Mouse (Mus musculus): ENCODE results near the gene Serpina3m.
A peak's percentile ranks its signal among the peaks of the same experiment; 100 is the strongest.
"Not testable (repeated sequence)": the region's sequence is repeated elsewhere in the genome, so short reads cannot be mapped to it uniquely, and the experiment has no call there.

The Serpina3m gene

DNA sequence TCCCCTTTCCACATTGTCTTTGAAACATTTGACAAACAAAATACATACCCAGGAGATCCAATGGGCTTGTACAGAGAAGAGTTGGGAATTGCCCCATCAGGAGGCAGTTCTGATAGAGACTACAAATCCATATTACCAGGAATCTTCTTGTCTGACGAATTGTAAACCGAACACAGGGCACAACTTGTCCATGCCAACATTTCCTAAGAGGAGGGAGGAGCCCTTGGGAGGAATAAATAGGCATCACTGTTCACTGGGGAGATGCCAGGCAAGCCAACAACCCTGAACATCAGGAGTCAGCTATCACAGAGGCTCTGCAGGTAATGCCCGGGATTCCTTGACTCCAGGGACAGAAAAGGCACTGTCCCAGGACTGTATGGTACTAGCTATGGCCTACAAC lies at the start of gene Serpina3m, which contains the start of gene Serpina3k:
Gene Serpina3m, plus strand, starts transcription at position 261 of the 400 bp plus-strand sequence.
Gene Serpina3k, plus strand, starts transcription at position 261 of the 400 bp plus-strand sequence.
- not testable (repeated sequence) for DNase-seq (ENCODE audit: low spot score)

DNA sequence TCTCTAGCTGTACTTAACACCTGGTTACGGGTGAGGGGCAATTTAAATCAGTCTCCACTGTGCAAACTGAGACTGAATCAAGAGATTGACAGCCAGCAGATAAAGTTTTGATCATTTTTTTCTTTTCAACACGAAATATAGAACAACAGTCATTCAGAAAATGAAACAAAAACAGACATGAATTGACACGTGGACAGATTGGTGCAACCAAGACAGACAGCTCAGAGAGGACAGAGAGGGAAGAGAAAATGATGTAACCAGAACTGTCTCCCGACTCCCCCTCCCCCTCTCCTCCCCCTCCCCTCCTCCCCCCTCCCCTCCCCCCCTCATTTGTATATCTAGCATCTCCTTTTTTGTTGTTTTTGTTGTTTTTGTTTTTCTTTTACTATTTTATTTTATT lies 48.4 kb upstream of the Serpina3m start:
- DNase-seq (ENCODE audit: low spot score) = no peak

DNA sequence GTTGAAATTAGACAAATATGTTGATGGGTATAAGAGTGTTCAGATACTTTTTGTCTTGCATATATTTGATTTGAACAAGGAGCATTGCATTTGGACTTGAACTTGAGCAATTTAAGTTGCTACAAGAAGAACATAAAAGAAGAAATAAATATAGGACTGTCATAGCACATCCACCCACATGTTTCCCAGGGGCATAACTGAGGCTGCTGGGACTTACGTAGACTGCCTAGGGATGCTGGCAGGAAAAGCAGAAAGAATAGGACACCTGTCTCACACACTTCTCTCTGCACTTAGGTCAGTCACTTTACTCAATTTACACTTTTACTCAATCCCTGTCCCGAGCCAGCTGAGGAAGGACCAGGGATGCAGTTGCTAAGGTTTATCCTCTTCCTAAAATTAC lies 44.3 kb upstream of the Serpina3m start:
- no peak for DNase-seq (ENCODE audit: low spot score)

DNA sequence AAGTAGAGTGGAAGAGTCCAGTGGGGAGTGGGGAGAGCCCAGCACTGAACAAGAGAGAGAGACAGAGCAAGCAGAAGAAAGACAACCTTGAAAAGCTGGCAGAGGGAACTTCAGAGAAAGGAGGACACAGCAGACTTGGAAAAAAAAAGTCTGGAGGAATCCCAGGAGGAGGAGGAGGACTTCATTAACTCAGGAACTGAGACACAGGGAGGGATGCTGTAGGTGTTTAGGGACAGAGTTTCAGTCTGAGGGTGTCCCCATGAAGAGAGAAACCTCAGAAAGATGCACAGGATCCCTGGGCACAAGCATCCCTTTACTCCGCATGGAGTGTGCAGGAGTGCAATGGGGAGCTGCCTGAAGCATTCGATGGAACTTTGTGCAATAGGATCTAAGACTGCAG lies 40.2 kb upstream of the Serpina3m start:
- no peak for DNase-seq (ENCODE audit: low spot score)

DNA sequence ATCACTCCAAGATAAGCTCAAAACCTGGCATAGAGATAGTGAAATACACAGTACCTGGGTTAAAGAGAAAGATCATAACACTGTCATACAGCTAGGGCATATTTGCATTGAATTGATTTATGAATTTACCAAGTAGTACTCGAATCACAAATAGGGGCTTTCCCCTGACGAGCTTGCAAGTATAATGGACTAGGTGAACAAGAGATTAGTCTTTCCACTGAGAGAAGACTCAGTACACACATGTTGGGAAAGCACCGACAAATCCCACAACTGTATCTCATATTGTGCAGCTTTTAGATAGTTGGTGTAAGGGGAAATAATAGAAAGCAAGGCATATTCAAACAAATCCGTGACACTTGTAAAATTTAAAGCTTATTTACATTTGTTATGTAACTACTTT lies 32.3 kb upstream of the Serpina3m start:
- DNase-seq (ENCODE audit: low spot score) = no peak

DNA sequence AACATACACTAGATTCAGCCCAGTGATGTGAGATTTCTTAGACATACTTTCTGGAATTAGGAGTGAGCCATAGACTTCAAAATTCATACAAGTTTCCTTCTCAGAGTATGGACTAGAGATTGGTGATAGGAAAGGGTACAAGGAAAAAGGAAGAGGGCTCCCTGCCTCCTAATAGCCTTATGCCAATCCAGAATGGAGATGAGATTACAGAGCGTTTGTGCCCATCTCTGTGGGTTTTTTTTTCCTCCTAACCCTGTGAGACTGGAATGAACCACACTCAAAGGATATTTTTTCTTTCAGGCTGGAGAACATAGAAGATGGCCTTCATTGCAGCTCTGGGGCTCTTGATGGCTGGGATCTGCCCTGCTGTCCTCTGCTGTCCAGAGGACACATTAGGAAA lies 24.0 kb upstream of the Serpina3m start, which contains the start of gene Serpina3j:
Gene Serpina3j, plus strand, starts transcription at position 301 of the 400 bp plus-strand sequence.
- no peak for DNase-seq (ENCODE audit: low spot score)

DNA sequence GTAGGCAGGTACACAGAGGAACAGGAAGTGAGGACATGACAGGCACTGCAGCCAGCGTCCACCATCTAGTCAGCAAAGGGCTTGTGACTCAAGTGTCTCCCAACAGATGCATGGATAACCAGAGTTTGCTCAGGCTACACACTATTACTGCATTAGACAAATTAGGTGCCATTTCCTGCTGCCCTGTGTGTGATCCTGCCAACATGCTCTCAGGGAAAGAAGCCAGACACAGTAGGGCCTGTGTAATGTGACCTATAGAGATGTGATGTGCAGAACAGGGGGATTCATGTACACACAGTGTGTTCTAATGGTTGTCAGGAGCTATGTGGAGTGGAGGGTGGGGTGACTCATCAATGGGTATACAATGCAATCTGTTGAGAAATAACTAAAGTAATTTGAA lies 15.8 kb upstream of the Serpina3m start:
- no peak for DNase-seq (ENCODE audit: low spot score)

DNA sequence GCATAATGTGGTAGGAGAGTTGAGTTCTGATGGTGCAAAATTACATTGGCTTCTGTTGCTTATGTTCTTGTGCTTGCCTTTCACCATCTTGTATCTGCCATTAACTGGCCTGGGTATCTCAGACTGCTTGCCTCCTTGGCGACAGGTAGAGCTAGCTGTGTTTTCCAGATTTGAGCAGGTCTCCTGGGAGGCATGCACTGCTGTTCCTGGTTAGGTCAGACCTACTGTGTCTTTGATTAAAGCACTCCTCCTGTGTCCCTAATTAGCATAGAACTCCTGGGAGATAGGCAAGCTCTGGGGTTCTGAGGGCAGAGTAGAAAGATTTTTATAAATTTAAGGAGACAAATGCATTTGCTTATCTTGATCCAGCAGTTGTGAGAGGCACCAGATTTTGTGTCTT lies 6.6 kb upstream of the Serpina3m start:
- no peak for DNase-seq (ENCODE audit: low spot score)

DNA sequence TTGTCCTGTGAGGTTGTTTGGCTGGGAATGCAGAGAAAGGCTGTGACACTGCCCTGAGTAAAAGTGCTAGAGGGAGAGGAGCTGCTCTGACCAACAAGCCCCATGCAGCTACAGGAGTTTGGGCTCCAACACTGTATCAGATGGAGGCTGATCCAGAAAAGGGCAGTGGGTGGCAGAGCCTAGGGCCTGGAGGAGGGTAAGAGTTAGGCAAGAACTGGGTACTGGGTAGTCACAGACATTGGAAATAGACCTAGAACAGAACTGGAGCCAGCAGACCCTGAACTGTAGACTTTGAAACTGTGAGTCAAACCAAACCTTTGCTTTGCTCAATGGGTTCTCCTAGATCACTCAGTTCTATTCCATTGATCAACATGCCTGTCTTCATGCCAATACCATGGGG lies 1.4 kb upstream of the Serpina3m start:
- not testable (repeated sequence) for DNase-seq (ENCODE audit: low spot score)

DNA sequence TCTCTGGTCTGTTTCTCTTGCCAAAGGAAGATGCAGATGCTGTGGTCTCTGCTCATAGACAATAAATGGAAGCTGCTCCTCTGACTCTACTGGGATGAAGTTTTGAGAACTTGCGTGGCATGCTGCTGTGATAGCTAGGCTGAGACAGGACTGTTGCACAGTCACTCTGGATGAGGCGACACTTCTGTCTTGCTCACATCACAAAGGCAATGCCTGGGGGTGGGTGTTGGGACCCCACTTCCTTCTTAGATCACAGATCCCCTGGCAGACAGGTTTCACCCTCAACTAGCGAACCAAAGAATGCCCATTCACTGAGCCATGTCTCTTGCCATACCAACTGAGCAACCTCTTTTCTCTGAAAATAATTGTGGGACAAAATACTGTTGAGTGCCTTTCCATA lies 419 bp downstream of the Serpina3m start:
- DNase-seq (ENCODE audit: low spot score) = no peak

DNA sequence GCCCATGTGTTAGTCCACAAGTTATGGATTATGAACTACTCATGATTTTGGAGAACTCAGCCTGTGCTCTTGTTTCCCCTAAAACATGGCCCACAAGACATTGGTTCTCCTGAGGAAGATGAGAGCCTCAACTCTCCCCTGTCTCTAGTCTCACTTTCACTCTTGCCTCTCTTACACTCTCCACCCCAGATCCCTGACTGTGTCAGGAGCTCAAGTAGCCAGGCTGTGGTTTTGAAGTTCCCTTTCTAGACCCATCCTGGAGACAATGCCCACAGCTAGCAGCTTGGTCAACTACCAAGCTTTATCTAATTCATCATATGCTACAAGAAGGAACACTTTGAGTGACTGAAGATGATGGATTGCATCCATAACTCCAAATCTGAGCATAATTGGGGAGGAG lies 4.2 kb downstream of the Serpina3m start:
- not testable (repeated sequence) for DNase-seq (ENCODE audit: low spot score)

DNA sequence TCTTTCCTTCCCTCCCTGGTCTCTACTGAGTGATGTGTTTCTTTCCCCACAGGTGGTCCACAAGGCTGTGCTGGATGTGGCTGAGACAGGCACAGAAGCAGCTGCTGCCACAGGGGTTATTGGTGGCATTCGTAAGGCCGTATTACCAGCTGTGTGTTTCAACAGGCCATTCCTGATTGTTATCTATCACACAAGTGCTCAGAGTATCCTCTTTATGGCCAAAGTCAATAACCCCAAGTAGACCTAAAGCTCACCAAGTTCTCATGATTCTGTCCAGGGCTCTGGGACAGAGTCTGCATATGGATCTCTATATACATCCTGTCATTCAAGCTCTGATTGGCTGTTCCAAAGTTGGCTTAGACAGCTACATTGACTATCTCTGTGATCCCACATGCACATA lies 6.9 kb downstream of the Serpina3m start:
- no peak for DNase-seq (ENCODE audit: low spot score)

DNA sequence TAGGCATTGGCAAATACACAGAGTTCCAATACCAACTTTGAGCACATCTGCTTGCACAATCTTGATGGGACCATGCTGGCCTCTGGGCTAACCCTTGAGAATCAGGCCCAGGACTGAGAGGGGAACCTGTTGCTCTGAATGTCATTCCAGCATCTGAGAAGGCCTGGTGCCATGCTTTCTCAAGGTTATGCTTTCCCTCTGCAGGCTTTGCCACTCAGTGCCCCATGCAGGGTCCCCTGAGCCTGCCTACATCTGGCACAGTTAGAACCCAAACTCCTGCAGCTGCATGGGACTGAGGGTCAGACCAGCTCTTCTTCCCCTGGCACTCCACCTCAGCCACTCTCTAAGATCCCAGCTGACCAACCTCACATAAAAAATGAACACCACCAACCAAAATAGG lies 7.4 kb downstream of the Serpina3m start:
- DNase-seq (ENCODE audit: low spot score) = no peak

DNA sequence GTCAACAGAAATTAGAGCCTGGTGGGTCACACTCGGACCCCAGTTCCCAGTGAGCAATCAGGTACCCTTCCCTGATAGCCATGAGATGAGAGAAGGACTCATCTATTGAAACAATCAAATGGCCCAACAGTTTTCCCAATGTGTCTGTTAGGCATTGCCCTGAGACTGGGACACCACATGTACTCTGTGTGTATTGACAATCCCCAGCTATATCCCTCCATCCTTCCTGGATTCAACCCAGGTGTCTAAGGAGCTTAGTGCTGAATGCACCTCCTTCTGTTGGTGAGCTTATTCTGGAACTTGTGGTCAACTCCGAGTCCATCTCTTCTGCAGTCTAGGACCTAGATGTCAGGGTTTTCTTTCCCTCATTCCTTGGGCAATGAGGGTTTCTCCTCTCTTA lies 8.8 kb downstream of the Serpina3m start:
- DNase-seq (ENCODE audit: low spot score) = no peak

DNA sequence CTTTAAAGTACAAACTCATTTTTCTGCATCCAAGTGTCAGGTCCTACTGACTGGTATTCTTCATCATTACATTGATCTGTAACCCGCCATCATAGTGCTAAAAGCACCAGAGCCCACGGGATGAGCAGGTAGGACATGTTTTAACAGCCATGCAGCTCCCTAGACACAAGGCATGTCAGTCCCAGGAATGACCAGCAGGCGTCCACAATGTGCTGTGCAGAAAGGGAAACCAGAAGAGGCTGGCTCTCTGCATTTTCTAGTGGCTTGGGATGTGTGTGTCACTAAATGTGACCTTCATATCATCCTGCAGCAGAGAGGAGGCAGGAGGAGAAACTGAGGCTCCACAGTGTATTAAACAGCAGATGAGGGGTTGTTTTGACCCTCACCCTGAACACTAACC lies 13.5 kb downstream of the Serpina3m start:
- peak; percentile 57 for DNase-seq (ENCODE audit: low spot score)

DNA sequence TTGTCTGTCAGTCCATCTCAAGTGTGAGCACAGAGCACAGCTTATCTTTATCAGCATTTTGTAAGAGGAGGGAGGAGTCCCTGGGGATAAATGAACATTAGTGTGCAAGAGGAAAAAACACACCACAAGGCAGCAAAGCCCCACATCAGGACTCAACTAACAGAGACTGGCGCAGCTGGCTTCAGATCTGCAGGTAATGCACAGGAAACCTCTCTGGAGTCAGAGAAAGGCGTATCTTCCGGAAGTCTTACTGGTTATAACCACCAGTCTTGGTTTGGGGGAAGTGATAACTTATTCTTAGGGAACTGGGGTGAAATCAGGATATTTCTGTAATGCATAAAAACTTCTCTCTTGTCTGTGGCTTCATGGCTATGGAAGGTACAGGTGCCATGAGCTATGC lies 17.7 kb downstream of the Serpina3m start:
- no peak for DNase-seq (ENCODE audit: low spot score)

DNA sequence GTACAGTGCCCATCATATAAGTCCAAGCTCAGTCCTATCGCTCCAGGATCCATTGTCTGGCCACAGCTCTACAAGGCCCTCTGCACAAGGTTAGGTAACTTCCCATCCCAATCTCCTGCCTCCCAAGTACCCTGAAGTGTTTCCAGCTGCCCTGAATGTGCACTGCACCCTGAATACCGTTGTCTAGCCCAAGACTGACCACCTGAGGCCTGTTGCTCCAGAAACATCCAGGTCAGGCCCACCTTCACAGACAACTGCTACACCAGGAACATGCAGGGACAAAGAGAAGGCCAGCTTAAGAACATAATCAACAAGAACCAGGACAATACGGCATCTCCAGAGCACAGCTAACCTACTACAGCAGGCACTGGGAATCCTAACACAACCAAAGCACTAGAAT lies 31.7 kb downstream of the Serpina3m start:
- DNase-seq (ENCODE audit: low spot score) = no peak

DNA sequence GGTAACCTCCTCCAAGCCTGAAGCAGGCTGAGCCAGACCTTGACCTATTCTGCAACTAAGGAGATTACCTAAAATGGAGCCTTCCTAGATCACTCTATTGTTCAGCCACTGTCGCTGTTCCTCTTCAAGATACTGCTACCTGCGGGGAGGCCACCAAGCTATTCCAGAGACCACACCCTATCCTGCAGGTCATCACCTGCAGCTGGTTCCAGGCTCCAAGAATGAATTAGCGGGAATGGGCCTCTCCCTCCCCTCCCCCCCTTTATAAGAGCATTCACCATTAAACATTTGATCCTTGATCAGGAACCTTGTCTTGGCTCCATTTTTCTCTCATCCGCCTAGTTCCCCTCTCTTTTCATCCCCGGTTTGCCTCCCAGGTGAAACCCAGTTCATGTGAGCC lies 38.9 kb downstream of the Serpina3m start:
- not testable (repeated sequence) for DNase-seq (ENCODE audit: low spot score)

DNA sequence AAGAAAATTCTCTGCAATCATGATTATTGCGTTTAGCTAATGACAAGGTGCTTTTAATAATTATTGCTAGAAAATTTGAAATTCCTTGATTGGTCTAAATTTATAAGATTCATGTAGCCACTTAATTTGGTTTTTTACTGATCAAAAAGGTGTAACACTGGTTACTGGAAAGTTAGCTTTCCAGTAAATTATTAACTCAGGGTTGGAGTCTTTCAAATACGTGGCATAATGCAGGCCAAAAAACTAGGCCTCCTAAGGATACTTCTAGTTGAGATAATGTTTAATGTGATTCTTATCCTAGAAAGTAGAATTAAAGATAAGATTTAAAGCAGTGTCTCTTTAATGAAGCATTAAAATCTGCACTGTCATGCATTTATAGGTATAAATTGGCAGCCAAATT lies 40.1 kb downstream of the Serpina3m start:
- DNase-seq (ENCODE audit: low spot score) = not testable (repeated sequence)

DNA sequence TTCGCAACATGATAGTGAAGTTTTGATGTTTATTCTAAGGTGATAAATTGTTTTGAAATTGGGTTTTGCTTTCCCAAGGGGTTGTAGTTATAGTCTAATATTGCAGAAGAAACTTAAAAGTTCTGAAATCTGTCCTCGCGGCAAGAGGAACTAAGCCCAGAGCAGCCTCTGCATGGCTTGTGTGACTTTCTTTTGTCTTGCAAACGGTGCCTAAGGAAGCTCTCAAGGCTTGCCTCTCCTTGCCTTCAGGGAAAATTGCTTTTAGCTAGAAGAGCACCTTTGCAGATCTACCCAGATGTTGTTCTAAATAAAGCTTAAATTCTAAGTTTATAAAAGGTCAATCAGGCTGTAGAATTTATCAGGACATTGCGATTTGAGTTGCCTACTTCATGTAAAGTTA lies 40.5 kb downstream of the Serpina3m start:
- DNase-seq (ENCODE audit: low spot score) = not testable (repeated sequence)

DNA sequence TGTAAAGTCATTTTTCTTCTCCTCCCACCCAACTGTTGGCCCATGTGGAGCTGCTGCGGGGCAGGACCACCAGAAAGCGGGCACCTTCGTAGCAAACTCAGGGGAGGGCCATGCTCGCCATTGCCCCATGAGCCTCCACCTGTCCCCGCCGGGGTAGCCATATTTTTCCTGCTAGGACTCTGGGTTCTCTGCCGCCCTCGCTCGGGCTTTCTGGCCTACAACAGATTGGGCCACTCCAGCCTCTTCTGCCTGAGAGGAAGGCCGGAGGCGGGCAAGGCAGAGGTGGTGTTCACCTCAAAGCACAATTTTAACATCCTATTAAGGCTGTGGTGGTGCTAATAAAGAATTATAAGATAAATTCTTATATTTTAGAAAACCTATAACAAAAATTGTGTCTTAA lies 41.6 kb downstream of the Serpina3m start:
- DNase-seq (ENCODE audit: low spot score) = no peak

DNA sequence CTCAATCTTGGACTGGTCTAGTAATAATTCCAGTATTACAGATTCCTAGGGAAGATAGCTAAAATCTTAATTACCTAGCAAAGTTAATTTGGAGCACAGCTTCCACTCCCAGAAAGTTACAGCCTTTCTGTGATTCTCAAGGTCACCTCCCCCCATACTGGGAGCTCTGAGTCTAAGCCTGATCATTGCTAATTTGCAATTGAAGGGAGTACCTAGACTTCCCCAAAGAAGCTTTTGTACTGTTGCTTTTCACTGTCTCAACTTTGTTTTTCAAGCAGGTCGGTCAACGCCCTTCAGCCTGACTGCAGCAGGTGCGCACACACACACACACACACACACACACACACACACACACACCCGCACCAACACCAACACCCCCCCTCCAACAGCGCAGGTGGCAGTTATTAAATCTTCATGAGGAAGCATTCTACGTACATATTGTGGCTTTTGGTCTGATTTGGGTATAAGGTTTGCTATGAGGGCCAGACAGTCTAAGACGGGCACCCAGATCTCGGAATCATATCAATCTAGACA lies 42.9 kb downstream of the Serpina3m start:
- DNase-seq (ENCODE audit: low spot score) = not testable (repeated sequence)

DNA sequence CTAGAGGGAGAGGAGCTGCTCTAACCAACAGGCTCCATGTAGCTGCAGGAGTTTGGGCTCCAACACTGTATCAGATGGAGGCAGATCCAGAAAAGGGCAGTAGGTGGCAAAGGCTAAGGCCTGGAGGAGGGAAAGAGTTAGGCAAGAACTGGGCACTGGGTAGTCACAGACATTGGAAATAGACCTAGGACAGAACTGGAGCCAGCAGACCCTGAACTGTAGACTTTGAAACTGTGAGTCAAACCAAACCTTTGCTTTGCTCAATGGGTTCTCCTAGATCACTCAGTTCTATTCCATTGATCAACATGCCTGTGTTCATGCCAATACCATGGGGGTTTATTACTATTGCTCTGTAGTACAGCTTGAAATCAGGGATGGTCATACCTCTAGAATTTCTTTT lies 47.7 kb downstream of the Serpina3m start:
- not testable (repeated sequence) for DNase-seq (ENCODE audit: low spot score)

DNA sequence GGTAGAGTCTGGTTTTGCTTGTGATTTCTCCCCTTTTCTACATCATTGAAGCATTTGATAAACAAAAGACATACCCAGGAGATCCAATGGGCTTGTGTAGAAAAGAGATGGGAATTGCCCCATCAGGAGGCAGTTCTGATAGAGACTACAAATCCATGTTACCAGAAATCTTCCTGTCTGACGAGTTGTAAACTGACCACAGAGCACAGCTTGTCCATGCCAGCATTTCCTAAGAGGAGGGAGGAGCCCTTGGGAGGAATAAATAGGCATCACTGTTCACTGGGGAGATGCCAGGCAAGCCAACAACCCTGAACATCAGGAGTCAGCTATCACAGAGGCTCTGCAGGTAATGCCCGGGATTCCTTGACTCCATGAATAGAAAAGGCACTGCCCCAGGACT lies 48.6 kb downstream of the Serpina3m start:
- not testable (repeated sequence) for DNase-seq (ENCODE audit: low spot score)

DNA sequence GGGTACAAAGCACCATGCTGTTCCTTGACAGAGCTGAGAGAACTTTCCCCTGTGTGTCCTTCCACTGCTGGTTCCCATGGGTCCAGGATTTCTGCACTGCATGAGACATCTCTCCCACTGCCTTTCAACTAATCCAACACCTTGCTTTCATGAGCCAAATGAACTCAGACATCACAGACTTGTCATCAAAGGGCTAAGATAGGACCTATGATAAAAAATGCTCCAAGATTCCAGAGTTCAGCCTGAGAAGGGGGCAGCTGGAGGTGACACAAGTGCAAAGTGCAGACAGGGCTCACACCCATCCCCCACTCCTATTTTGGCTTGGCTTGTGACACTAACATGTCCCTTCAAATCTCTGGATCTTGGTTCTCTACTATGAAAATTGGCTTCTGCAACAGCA lies 50.2 kb downstream of the Serpina3m start:
- no peak for DNase-seq (ENCODE audit: low spot score)

All from ovary, postnatal 36 days (tissue).